ENCODE assay signal across 26 mouse cellular contexts in genomic region chr8:108883381-108883780, GRCm38 (mm10).
DNase-seq lines count a peak whose midpoint lies in the region; ATAC-seq and TF ChIP-seq lines count a peak whose summit lies in the region.
"Had no signal": no experiment of that assay in that cellular context is flagged by ENCODE, and none has a peak within 500 bp of the region (broad histone marks: within the 10 kb centered on the region; RNA-seq: fewer than 3 reads in every experiment).

No protein-coding gene starts in this region.

- no peak for ATAC-seq in lung, postnatal 0 days
- ATAC-seq: forebrain, embryonic 16.5 days; hindbrain, postnatal 0 days; liver, embryonic 12.5 days had no signal

- no peaks in the 10 kb centered on the region for H3K27me3 ChIP-seq in lung, postnatal 0 days (replicated peaks; ENCODE audit: insufficient read depth, low read length)
- H3K27me3 ChIP-seq: heart, embryonic 13.5 days; liver, embryonic 12.5 days; neural tube, embryonic 15.5 days had no signal

- WGBS in lung, postnatal 0 days: 54% methylated on average over 6 of the region's 6 CpGs

- no peak overlapping the region for H3K4me3 ChIP-seq in lung, postnatal 0 days (ENCODE audit: low read depth, low read length)
- H3K4me3 ChIP-seq: embryonic facial prominence, embryonic 10.5 days; forebrain, embryonic 10.5 days; heart, embryonic 13.5 days; left cerebral cortex, adult 2 months; liver, embryonic 12.5 days; neural tube, embryonic 15.5 days had no signal

- no peaks in the 10 kb centered on the region for H3K36me3 ChIP-seq in lung, postnatal 0 days (ENCODE audit: insufficient read depth, low read length)
- H3K36me3 ChIP-seq: liver, embryonic 12.5 days; neural tube, embryonic 15.5 days had no signal

- TF ChIP-seq CTCF in lung, postnatal 0 days (IDR thresholded peaks at IDR 0.05): peak; percentile 46

- no peak overlapping the region for H3K9ac ChIP-seq in lung, postnatal 0 days (replicated peaks; ENCODE audit: low read depth)
- H3K9ac ChIP-seq: heart, embryonic 13.5 days; liver, embryonic 12.5 days; neural tube, embryonic 15.5 days had no signal

- intact Hi-C loops in heart, postnatal 36 days (cut with DNase I): no loop called here

- H3K4me1 ChIP-seq in lung, postnatal 0 days (ENCODE audit: insufficient read depth, low read depth, low read length): peaks cover 8% of the 10 kb centered on the region; the same call in 1 of the 2 replicates

- no peaks in the 10 kb centered on the region for H3K9me3 ChIP-seq in lung, postnatal 0 days (ENCODE audit: low read length)
- H3K9me3 ChIP-seq: embryonic facial prominence, embryonic 10.5 days; forebrain, embryonic 10.5 days; heart, embryonic 13.5 days; liver, embryonic 12.5 days; neural tube, embryonic 15.5 days had no signal

- H3K4me2 ChIP-seq in lung, postnatal 0 days (replicated peaks; ENCODE audit: low read depth, low read length): no peak overlapping the region
- H3K4me2 ChIP-seq: heart, embryonic 13.5 days; liver, embryonic 12.5 days; neural tube, embryonic 15.5 days had no signal

- TF ChIP-seq EP300 in lung, postnatal 0 days (IDR thresholded peaks at IDR 0.05): no peak

- DNase-seq in heart, postnatal 4 days: peak; percentile 41
- no peak for DNase-seq in heart, postnatal 36 days
- peak; percentile 59 for DNase-seq in lung, postnatal 0 days (ENCODE audit: low spot score)
- no peak for DNase-seq in lung, postnatal 36 days
- DNase-seq in MN1 (ENCODE audit: low spot score): peak; percentile 45
- DNase-seq in adrenal gland, postnatal 36 days: peak; percentile 63 to 76
- no peak for DNase-seq in frontal cortex, postnatal 36 days (ENCODE audit: low spot score in 2 of 2)
- DNase-seq: cerebellum, adult 11 months; cerebellum, adult 9-11 months; gastrocnemius, postnatal 14 days; heart, adult 11 months; kidney, adult 11 months; layer of hippocampus, adult 9-11 months; lung, adult 18-20 months; lung, postnatal 4 days; right cerebral cortex, adult 18-20 months; right cerebral cortex, postnatal 4 days; thymus, adult 2 months had no signal

- no peak overlapping the region for H3K27ac ChIP-seq in lung, postnatal 0 days (ENCODE audit: low read length)
- H3K27ac ChIP-seq: embryonic facial prominence, embryonic 10.5 days; forebrain, embryonic 10.5 days; heart, embryonic 13.5 days; hindbrain, postnatal 0 days; left cerebral cortex, adult 2 months; liver, embryonic 12.5 days; neural tube, embryonic 15.5 days had no signal

Comparison
In these comparisons a context has a peak if more than half of its experiments do, and no peak if none do; other contexts are left out.
1. DNase-seq: peak in heart, postnatal 4 days (single experiment), lung, postnatal 0 days (single experiment), MN1 (single experiment) and adrenal gland, postnatal 36 days (2 of 2); none in heart, postnatal 36 days (0 of 2), lung, postnatal 36 days (single experiment) and frontal cortex, postnatal 36 days (0 of 2).